Mouse (Mus musculus): ENCODE data around the gene Acot1.

GRCm38 (mm10) chr12:84011251-84012040 lies 2.2 kb downstream of the Acot1 start:
- TF ChIP-seq POLR2A (IDR thresholded peaks at IDR 0.05; ENCODE audit: borderline replicate concordance, extremely low read depth, insufficient read depth, insufficient read length, poor library complexity, severe bottlenecking) = no peak
- TF ChIP-seq CTCF (IDR thresholded peaks at IDR 0.05; ENCODE audit: borderline replicate concordance, extremely low read depth, insufficient read depth, insufficient read length) = 0 out of 2 replicates have a peak, but pooled peaks have one; percentile 1
